Mouse (Mus musculus) layer of hippocampus, adult 18-20 months (tissue): ENCODE measurements around the gene Cisd3. TPM values are rescaled to one million over a fixed set of nuclear protein-coding genes. Genes with fewer than 3 reads are reported as not detected.
A peak's percentile ranks its signal among the peaks of the same experiment; 100 is the strongest.

Experiments used
- DNase-seq, 2 experiments: peaks; one replicate each; pipeline ENCODE4 v3.0.0; 2022; ENCODE audit warnings: low spot score in 2 of 2
- total RNA-seq, 2 experiments: library from RNA; stranded (reverse); gene quantifications; 2 replicates each; pipeline ENCODE4 v1.2.3; 2021

Gene Cisd3
- total RNA-seq, 2 experiments from 2014 or later = 51.3 to 52.0 TPM

DNA sequence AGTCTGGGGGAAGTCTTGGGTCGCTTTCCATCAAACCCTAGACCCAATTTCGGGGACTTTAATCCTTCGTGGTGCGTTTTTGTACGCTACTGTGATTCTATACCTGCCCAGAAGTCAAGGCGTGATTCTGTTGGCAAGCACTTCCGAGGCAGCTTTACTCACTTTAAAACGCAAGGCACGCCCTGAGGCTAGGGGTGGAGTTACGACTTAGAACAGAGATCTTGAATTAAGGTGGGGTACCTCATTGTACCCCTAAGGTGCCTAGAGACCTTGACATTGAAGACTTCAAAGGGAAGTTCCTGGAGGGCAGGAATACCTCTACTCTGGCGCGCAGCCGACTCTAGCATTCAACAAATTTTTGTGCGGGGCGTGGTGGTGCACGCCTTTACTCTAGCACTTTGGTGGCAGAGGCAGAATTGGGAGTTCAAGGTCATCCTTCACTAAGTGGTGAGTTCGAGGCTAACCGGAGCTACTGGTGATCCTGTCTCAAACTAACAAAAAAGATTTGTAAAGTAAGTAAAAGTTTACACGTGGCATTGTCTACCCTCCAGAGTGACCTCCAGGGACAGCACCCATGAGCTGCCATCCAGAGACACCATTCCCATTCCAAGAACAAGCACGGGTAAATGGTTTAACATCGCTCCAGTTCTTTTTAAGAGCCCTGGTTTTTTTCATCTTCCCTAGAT is 23.3 kb upstream of the Cisd3 start:
- no peak for DNase-seq

DNA sequence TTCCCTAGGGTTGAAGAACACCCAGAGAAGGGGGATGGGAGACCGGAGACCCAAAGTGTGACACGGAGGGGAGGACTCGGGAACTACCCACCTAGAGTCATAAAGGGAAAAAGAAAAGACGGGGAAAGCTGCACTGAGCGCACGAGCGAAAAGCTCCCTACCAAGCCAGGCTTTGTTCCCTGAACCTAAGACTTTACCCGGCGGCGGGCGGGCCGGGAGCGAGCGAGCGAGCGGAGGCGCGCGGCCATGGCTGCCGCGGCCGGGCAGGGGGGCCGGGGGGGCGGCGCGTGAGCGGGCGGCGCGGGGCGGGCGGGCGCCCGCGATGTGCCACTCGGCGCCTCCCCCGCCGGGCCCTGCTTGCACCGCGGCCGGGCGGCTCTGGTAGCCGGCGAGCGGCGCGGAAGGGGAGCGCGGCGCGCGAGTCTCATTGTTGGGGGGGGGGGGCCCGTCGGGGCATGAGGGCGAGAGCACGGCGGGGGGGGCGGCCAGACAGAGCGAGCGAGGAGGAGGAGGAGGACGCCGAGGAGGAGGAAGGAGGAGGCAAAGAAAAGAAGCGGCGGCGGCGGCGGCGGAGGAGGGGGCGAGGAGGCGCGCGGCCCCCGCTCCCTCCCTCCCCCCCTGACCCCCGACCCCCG is 22.6 kb upstream of the Cisd3 start, which contains the start of gene Mllt6:
Mllt6 (plus strand) TSS at position 522 of the 635 bp plus-strand sequence.
- peak in 1 of 2 experiments; percentile 75 for DNase-seq

DNA sequence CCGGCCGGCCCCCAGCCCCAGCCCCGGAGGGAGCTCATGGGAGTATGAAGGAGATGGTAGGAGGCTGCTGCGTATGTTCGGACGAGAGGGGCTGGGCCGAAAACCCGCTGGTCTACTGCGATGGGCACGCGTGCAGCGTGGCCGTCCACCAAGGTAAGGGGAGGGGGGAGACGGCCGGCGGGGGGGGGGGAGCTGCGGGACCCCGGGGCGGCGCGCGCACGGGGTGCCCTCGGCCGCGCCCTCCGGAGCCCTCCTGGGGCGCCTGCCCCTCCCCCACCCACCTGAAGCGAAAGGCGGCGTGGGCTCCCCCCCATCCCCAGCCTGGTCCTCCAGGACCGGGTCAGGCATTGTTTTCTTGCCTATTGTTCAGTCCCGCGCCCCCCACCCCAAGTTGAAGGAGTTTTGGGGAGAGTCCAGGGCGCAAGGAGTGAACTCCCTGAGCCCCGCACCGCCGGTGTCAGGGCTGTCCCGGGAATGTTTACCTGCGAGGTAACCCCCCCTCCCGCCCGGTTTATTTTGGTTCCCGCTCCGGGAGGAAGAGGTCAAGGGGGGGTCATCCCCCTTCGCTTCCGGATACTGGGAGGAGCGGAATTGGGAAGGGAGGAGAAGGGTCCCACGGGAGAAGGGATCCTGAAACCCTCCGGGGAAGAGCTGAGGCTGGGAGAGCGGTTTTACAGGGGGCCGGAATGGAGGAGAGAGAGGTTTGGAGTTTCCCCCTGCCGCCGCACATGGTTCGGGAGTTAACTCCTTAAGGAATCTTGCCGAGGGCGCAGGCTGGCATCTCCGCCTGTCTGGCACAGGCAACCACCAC is 21.9 kb upstream of the Cisd3 start:
- DNase-seq = no peak

DNA sequence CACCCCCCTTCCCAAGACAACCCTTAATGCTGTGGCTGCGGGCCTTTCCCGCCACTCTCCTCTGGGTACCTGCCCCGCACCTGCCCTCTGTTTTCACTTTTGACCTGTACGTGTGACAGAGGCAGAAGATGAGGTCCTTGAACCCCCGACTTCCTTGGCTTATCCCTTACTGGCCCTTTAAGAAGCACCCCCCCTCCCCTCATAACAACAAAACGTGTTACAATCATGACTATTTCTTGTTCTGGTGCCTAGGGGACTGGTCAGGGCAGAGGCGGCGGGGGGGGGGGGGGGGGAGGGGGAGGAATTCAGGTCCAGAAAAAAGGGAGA is 21.3 kb upstream of the Cisd3 start:
- DNase-seq = no peak

DNA sequence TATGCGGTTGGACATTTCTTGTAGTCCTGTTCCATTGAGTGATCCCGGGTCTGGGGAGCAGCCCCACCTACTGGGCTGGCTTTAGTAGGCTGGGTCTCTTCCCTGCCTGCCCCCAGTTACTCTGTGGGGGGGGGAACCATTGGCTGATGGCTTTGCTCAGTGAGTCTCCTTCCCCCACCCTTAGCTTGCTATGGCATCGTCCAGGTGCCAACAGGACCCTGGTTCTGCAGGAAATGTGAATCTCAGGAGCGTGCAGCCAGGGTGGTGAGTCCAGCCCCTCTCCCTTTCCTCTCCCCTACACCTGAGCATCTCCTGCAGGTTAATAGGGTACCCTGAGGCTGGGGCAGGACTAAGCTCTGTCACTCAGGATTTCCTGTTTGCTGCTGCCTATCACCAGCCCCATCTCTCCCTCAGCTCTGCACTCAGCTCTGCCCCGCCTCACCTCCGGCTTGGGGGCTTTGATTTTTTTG is 20.8 kb upstream of the Cisd3 start:
- DNase-seq = no peak

DNA sequence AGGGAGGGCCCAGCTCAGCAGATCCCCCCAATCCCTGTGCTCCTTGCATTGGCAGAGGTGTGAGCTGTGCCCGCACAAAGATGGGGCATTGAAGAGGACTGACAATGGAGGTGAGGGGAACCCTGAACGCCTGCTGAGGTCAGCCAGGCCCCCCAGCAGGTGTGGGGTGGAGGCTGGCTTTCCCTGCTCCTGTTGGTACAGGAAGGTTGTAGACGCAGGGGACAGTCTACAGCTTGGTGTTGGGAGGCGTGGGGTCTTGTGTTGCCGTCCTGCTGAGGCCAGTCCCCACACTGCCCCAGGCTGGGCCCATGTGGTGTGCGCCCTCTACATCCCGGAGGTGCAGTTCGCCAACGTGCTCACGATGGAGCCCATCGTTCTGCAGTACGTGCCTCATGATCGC is 20.2 kb upstream of the Cisd3 start:
- DNase-seq = no peak

DNA sequence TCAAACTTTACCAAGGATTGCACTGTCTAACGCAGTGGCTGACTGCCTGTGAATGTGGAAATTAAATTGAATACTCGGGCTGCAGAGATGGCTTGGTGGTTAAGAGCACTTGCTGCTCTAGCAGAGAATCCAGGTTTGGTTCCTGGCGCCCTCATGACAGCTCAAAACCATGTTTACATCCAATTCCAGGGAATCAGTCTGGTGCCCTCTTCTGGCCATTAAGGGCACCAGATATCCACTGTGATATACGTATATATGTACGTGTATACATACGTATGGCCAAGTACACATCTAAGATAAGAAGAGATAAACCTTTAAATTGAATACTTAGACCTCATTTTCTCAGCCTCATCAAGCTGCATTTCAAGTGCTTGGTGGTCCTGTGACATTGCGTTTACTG is 19.4 kb upstream of the Cisd3 start:
- no peak for DNase-seq

DNA sequence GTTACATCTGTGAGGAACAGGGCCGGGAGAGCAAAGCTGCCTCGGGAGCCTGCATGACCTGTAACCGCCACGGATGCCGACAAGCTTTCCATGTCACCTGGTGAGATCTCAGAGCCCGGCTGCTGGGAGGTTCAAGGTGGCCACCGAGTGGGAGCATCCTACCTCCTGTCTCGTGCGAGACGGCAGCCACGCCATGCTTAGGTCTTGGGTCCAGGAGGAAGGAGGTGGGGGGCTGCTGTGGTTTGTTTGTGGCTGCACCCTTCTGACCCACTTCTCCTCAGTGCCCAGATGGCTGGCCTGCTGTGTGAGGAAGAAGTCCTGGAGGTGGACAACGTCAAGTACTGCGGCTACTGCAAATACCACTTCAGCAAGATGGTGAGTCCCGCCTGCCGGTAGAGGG is 18.8 kb upstream of the Cisd3 start:
- no peak for DNase-seq

DNA sequence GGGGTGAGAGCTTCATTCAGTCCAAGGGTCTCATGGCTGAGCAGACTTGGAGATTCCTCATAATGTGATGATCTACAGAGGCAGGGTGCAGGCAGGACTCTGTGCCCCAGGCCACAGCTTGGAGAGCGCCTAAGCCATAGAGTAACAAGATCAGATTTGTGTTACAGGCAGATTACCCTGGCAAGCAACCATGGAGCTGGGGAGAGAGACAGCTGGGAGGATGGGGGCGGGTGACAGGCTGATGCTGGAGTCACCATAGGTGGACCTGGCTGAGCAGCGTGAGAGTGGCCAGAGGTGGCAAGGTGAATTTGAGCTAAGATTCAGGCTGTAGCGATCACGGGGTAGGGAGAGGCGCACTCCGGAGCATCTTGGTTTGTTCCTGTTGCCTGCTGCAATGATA is 17.5 kb upstream of the Cisd3 start:
- no peak for DNase-seq

DNA sequence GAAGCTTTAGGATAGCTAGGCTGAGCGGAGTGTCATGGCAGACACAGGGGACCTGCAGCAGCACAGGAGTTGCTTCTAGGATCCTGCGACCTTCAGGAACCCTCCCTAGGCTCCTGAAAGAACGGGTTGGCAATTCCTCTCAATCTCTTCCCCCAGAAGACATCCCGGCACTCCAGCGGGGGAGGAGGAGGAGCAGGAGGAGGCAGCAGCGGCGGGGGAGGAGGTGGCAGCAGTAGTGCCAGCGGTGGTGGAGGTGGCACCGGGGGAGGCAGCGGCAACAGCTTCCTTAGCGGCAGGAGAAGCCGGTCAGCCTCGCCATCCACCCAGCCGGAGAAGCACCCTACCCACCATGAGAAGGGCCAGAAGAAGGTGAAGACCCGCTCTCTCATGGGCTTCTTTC is 16.4 kb upstream of the Cisd3 start:
- no peak for DNase-seq

DNA sequence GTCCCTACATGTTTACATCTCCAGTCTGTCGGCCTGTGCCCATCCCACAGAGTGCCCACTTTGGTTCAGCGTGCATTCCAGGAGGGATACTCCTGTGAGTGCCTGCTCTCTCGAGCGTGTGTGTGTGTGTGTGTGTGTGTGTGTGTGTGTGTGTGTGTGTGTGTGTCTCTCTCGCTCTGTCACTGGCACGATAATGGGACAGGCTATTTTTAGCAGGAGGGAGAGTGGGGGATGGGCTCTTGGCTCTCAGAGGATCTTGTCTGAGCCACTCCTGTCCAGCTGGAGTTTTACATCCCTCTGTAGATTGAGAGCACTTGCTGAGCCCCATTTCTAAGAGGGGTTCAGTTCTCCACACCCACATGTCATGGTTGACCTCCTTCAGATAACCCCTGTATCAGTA is 15.8 kb upstream of the Cisd3 start:
- no peak for DNase-seq

DNA sequence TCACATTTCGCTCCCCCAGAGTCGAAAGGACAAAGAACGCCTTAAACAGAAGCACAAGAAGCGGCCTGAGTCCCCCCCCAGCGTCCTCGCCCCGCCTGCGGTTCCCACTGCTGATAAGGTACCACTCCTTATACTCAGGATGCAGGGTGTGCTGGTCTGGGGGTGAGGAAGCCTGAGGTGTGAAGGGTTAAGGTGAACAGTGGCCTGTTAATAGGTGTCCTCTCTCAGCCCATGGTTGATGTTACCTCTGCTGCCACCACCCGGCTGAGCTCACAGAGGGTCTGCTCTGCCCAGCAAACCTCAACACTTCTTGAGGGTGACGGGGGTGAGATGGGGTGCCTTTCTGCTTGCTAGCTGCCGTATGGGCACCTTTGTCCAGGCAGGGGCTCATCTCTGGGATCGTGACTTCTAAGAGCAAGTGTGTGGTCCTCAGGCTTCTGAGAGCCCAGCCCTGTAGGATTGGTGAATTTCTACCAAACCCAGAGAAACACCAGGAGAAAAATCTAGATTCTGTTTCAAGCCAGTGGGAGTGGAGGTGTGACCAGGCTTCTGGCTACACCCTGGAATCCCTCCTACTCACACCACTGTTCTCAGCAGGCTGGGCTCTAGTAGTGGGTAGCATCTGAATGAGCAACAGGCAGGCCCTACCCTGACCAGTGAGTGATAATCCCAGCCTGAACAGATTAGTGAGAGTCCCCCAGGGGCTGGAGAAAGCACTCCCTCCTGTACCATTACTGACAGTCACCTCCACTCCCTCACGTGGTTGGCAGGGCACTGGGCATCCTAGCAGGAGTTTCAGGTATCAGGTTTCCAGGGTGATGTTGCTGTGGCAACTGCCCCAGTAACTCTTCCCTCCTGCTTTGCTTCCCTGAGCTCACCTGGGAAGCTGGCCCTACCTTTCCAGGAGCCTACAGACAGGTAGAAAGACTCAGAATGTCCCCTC is 15.1 kb upstream of the Cisd3 start:
- DNase-seq = no peak

DNA sequence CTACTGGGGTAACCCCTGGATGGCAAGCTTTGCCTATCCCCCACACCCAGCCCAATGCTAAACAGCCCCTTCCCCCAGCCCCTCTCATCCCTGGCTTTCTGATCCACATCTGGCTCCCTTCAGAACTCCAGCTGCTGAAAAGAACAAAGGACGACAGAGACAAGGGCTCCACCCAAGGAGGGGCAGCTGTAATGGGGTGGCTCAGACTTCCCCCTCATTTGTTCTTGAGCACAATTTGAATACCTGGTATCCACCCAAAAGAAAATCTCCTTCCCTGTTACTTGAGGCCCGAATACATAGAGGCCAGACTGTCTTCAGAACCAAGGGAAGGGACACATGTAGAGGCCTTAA is 14.5 kb upstream of the Cisd3 start:
- no peak for DNase-seq

DNA sequence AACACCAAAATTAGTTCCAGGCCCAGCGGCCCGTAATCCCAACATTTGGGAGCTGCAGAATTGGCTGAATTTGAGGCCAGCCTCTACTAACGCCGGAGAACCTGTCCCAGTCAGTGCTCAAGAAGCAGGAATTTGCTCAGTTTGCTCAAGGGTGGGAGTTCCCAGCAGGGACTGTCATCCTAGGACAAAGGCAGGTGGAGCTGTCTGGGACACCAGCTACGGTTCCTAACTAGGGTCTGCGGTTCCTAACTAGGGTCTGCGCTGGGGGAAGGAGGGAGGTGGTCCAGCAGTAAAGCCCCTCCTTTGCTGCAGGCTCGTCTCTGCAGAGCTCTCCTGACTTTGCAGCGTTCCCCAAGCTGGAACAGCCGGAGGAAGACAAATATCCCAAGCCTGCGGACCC is 12.5 kb upstream of the Cisd3 start:
- no peak for DNase-seq

DNA sequence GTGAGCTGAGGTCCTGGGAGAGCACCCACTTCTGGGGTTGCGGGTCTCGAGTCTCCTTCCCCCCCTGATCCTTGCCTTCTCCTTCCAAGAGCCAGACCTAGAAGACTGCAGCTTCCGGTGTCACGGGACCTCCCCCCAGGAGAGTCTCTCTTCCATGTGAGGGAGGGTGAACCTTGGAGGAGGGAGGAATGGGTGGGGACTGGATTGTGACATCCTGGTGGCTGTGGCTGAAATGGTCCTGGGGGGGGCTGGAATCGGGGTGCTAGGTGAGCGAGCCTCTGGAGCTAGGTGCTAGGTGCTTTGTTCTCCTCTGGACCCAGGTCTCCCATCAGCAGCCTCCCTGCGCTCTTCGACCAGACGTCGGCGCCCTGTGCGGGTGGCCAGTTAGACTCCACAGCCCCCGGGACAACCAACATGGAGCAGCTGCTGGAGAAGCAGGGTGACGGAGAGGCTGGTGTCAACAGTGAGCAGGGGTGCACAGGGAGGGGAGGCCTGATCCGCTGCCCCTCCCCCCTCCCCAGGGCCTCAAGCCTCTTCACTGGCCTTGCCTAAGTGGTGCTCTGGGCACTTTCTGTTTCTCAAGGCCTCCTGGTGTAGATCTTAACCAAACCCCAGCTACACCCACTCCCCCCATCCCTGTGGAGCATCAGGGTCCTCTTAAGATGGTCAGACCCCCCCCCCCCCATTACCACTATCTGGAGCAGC is 9.4 kb upstream of the Cisd3 start:
- DNase-seq = no peak

DNA sequence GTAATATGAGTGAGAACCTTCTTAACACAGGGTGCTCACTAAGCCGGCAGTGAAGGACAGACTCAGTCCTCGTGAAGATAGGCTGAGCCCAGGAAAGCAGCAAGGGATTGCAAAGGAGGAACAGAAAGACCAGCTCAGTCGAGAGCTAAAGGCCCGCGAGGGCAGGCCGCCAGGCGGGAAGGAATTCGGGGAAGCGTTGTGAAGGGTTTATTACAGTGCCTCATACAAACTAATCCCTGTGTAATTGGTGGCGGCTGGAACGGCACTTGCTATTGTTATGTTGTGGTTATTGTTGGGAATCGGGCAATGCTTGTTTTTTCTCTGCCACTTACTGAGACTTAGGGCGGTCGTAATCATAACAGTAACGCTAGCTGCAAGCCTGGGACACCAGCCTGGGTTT is 8.2 kb upstream of the Cisd3 start:
- DNase-seq = no peak

DNA sequence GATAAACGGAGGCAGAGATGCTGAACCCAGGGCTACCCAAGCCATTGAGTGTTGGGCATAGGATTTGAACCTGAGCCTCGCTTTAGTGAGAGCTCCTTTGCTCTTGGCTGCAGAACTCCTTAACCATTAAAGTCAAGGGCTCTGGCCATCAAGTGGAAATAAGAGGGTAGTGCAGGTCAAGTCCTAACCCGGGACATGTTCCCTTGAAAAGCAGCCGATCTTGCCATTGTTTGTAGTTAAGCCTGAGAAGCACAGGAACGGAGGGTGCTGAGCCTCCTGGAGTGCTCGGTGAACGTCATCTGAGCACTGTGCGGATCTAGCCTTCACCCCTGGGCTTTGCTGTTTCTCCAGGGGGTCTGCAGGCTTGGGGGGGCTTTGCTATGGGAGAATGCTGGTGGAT is 7.8 kb upstream of the Cisd3 start:
- DNase-seq = no peak

DNA sequence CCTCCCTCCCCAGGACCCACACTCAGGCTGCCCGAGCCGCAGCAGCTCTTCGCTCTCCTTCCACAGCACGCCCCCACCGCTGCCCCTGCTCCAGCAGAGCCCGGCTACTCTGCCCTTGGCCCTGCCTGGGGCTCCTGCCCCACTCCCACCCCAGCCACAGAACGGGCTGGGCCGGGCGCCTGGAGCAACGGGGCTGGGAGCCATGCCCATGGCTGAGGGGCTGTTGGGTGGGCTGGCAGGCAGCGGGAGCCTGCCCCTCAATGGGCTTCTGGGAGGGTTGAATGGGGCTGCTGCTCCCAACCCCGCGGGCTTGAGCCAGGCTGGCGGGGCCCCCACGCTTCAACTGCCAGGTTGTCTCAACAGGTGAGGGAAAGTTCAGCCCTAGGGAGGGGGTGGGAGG is 7.3 kb upstream of the Cisd3 start:
- no peak for DNase-seq

DNA sequence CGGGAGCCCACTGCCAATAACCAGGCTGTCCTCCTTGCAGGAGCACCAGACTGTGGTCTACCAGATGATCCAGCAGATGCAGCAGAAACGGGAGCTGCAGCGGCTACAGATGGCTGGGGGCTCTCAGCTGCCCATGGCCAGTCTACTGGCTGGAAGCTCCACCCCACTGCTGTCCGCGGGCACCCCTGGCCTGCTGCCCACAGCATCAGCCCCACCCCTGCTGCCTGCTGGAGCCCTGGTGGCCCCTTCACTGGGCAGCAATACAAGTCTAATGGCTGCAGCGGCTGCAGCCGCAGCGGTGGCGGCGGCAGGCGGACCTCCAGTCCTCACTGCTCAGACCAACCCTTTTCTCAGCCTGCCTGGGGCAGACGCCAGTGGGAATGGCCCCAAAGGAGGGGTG is 5.2 kb upstream of the Cisd3 start:
- DNase-seq = no peak

DNA sequence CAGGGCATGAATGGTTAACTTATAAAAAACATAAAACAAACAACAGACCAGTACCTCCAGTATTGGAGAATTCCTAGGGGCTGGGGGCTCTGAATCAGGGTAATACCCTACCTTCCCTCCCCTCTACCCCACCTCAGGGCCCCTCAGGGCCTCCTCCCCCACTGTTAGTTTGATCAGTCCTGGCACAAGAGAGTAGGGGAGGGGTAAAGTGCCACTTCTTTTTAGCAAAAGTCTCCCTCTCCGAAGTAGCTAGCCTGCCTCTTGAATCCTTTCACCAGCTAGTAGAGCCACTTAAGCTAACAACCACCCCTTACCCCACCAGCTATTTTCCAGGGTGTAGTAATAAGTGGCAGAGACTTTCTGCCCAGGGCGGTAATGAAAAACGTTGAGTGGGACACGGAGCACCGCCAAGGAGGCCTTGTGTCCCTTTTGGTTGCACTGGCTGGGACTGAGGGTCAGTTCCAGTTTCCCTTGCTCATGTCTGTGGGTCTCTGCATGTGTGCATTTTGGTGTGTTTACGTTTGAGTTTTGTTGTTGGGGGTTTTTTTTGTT is 3.0 kb upstream of the Cisd3 start:
- DNase-seq = no peak
